Mouse (Mus musculus): ENCODE results near the gene Gsg1l. TPM values are rescaled to one million over a fixed set of nuclear protein-coding genes. Genes with fewer than 3 reads are reported as not detected.

Gene Gsg1l
- total RNA-seq (2015; ENCODE audit: low replicate concordance) = not detected in 2 replicates
- total RNA-seq (2017; ENCODE audit: low replicate concordance) = not detected in 2 replicates

DNA sequence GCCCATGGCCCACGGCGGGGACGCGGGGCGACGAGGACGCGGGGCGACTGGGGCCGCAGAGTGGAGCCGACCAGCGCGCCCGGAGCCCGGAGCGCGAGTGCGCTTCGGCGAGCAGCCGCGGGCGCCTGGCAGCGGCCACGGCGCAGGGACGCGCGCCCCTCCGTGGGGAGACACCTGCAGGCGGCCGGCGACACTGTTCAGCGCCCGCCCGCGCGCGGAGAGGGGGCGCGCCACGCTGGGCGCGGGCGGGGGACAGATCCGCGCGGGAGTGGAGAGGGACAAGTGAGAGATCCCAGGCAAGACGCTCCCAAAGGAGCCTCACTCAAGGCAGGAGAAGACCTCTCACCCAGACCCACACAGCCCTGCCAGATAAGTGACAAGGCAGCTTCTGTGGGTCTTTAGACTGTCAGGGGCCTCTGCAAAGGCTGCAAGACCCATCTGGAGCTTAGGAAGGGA is at the start of gene Gsg1l:
Gene Gsg1l, minus strand, starts transcription at position 126 of the 456 bp plus-strand sequence.
- ATAC-seq (replicated peaks; ENCODE audit: low FRiP score, poor library complexity, severe bottlenecking) = no peak

DNA sequence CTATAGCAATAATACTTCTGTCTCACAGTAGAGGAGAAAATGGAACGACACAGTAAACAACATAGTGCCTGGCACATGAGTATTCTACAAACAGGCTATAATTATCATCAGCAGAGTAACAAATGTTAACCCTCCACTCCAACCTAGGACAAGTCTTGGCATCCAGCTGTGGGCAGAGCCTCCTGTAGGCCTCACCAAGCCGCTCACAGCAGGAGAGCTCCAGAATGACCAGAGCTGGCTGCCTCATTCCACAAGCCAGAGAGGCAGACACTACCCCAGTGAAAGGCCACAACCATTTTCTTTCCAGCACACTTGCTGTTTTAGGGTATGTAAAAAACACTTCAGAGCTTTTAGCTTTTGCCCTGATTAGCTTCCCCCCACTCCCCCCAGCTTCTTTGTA is 45.5 kb upstream of the Gsg1l start:
- ATAC-seq (replicated peaks; ENCODE audit: low FRiP score, poor library complexity, severe bottlenecking) = no peak

DNA sequence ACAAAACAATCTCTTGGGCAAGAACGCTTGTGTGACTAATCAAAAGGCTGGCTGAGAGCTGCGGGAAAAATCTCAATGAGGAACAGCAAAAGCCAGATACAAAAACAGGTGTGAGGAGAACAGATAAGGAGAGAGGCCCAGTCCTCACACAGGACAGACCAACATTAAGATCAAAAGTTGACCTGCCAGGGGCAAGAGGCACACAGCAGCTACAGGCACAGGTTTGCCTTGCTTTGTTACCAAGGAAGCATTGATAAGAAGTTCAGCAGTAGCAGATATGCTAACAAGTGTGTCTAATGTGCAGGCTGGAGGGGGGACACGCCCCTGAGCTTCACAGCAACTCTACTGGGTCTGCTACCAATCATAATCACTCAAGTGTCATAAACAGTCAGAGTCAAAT is 44.3 kb upstream of the Gsg1l start:
- ATAC-seq (replicated peaks; ENCODE audit: low FRiP score, poor library complexity, severe bottlenecking) = no peak

DNA sequence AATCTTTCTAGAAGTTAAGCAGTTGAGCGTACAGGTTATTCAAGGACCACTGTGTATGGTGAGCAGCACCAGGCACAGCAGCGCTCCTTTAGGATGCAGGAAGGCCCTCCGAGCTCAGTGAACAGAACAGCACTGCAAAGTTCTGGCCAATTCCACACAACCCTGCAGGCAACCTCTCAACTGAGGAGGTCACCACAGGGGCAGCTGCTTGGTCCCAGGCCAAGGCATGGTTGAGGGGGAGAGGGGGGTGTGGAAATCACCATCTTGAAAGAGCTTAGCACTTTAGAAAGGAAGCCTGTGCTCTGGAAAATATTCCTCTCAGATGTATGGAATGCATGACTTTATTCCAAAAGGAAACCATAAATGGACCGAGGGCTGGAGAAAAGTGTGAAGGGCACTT is 39.3 kb upstream of the Gsg1l start:
- ATAC-seq (replicated peaks; ENCODE audit: low FRiP score, poor library complexity, severe bottlenecking) = no peak

DNA sequence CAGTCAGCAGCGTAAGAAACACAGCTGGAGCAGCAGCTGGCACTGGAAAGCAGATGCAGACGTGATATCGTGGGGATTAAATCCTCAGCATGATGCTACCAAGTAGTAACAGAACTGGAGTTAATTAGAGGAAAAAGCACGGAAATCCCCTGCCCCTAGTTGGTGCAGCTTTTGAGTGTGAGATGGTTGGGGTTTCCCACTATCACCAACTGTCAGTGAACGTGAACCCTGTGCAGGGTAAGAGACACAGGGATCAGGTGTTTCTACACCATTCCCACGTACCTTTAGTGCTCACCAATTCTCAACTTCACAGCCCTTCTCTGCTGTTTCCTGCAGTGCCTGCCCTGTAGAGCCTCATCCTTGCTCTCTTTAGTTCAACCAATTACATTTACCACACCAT is 37.6 kb upstream of the Gsg1l start:
- no peak for ATAC-seq (replicated peaks; ENCODE audit: low FRiP score, poor library complexity, severe bottlenecking)

DNA sequence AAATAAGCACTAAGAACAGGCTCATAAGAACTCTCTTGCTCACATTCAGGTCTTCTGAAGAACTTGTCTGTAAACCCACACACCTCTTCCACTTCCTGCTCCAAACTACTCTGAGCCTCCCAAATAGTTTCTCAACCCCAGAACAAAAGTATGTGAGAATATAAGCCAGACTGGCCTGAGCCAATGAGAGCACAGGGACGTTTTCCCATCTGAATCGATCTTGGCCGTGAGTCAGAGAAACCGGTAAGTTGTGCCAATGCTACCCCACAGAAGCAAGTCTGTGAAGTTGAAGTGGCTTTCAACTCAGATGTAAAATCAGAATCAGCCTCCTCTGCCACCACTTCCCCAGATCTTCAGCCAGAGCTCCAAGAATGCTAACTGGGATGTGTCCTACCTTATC is 31.1 kb upstream of the Gsg1l start:
- no peak for ATAC-seq (replicated peaks; ENCODE audit: low FRiP score, poor library complexity, severe bottlenecking)

DNA sequence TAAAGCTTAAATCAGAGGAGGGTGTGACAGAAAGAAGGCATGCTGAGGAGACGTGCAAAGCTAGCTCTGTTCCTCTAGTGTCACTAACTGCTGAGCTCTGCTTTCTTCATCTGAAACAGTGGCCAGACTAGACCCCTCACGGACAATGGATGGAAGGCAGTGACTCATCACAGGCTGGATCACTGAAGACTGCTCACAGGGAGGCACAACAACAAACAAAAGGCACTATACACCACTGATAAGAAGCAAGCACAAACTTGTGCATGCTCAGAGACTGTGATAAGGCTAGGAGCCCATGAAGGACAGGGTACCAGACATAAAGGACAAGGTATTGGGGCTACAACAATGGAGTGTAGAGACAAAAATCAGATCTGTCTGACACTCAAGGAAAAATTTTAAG is 29.0 kb upstream of the Gsg1l start:
- no peak for ATAC-seq (replicated peaks; ENCODE audit: low FRiP score, poor library complexity, severe bottlenecking)

DNA sequence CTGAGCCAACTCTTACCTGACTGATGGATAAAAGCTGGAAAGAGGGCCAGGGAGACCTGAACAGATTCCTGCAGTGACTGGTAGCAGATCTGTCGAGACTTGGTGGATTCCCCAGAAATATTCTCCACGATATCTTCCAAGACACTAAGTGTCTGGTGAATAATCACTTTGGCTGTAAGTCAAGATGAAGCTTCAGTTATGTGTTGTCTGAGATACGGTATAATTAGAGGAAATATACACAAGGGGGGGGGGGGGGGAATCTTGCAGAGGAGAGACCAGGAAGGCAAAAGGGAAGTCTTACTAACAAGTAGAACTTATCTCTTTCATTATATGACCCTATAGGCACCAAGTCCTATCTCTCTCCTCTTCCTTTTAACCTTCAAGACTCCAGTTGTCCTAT is 27.7 kb upstream of the Gsg1l start:
- no peak for ATAC-seq (replicated peaks; ENCODE audit: low FRiP score, poor library complexity, severe bottlenecking)

DNA sequence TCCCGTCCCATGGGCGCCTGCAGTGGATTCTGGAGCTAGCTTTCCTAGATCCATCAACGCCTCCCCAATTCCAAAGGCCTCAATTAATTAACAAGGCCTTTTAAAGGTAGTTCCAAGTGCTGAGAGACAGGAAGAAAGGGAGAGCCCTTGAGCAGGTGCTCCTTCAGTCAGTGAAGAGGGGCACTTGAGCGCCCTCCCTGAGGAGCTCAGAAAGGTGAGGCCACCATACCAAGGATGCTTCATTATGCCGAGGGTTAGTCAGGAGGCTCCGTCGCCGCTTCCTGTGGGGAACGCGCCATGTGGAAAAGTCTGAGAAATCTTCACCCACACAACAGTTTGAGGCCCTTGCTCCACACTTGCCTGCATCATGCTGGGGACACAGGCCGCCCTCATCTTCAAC is 18.2 kb upstream of the Gsg1l start:
- no peak for ATAC-seq (replicated peaks; ENCODE audit: low FRiP score, poor library complexity, severe bottlenecking)

DNA sequence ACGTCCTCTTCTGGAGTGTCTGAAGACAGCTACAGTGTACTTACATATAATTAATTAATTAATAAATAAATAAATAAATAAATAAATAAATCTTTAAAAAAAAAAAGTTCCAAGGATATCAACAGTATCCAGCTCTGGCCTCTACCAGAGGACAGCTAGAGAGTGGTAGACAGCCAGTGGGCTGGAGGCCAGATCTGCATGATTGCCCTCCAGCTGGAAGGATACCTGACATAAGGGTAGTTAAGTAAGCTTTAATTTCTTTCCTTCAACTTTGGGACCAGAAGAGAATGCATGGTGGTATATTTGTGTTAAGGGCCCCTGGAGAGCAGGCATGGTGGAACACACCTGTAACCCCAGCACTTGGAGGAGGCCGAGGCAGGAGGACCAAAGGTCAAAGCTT is 17.6 kb upstream of the Gsg1l start:
- no peak for ATAC-seq (replicated peaks; ENCODE audit: low FRiP score, poor library complexity, severe bottlenecking)

DNA sequence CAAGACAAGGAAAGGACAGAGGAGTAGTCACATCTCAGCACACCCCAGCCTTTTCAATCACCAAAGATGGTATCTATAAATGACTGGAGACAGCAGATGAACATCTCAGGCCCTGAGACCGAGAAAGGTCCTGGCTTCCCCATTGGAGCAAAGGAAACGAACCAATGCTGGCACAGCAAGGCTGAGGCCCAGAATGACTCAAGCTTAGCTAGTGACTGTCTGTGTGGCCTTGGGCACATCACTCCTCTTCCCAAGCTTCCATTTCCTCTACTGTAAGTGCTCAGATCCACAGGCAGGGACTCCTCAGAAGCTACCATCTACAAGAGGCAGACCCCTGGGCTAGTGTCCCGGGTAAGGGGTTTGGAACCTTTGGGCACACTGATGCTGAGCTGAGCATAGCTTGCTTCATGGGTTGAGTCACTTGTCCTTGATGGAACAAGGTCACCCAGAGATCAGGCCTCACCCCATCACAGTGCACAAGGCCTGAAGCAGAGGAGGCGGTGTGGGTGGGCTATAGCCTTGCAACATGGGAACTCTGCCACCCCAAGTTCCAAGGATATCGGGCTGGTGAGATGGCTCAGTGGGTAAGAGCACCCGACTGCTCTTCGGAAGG is 17.1 kb upstream of the Gsg1l start:
- no peak for ATAC-seq (replicated peaks; ENCODE audit: low FRiP score, poor library complexity, severe bottlenecking)

DNA sequence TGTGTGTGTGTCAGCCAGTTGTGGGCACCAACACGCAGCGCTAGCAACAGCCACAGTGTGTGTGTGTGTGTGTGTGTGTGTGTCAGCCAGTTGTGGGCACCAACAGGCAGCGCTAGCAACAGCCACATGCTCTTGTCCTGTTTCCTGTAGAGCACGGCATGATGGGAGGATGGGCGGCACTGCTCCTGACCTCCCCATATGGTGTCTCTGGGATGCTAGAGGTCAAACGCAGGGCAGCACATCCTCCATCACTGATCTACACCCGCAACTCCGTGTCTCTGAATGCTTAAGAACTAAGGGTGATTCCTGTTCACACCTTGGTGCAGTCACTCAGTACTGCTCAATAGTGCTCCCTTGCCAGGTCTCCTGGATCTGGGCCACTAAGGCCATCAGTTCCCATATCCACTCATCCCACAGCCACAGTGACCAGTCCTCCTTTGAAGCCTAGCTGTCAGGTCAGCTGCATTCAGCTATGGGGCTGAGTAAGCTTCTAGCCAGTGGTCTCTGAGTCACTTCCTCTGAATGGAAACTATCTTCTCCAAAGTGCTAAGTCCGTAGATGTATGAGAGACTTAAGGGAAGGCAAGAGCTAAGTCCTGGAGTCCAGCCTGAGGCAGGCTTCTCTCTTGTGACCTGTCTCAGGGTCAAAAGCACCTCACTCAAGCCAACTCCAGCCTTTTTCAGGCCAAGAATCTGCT is 15.2 kb upstream of the Gsg1l start:
- no peak for ATAC-seq (replicated peaks; ENCODE audit: low FRiP score, poor library complexity, severe bottlenecking)

DNA sequence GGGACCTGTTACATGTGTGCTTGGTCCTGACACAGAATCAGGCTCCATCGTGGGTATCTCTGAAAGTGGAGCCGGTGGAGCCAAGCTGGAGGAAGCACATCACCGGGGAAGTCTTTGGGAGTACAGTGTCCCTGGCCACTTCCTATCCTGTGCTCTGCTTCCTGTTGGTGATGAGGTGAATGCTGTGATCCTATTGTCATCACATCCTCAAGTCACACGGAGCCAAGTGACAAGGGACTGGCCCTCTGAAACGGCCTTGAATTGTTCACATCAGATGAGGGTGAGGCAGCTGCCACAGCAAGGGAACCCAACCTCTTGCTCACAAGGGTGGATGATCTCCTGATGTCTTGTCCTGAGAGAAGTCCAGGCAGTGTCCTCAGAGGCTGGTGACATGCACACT is 14.4 kb upstream of the Gsg1l start:
- ATAC-seq (replicated peaks; ENCODE audit: low FRiP score, poor library complexity, severe bottlenecking) = no peak

DNA sequence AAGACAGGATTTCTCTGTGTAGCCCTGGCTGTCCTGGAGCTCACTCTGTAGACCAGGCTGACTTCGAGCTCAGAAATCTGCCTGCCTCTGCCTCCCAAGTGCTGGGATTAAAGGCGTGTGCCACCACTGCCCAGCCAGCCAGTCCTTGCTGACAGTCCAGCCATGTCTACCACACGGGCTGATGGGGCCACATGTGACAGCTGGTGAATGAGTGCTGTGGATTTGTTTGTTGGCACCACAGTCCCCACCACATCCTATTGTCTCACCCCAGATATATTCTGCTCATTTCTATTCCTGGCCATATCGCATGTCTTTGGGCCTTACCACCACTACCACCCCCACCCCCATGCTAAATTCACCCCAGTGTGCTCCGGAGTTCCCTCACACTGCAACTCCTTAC is 12.5 kb upstream of the Gsg1l start:
- ATAC-seq (replicated peaks; ENCODE audit: low FRiP score, poor library complexity, severe bottlenecking) = no peak

DNA sequence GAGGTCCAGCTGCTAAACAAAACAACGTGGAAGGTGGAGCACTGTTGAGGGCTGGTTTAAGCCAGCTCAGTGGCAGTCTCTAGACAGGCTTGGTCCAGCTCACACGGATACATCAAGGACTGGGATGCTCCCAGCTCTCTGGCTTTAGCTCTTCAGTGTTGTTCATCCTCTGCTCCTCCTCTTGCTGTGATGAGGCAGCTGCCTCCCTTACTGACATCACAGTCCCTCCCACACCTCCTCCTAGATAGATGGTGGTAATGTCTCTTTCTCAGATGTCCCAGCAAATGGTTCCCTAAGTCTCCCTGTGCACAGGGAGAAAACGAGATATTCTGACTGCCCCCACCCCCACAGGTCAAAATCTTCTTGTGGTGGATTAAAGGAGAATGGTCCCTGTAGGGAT is 11.0 kb upstream of the Gsg1l start:
- ATAC-seq (replicated peaks; ENCODE audit: low FRiP score, poor library complexity, severe bottlenecking) = no peak

DNA sequence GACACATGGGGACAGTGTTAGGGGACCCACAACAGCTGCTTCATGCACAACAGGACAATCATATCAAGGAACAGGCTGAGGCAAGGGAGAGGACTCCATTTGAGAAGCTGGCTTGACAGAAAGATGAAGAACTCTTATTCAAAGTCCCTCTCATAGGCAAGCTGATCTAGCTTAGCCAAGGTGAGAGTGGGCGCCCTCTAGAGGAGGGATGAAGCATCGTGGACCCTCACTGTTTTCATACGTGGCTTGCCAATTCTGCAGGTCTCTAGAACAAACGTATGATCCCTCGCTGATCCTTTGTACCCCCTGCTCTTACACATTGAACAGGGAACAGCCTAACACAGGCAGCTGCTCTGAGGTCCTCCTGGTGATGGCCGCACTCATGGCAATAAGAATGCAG is 7.6 kb upstream of the Gsg1l start:
- ATAC-seq (replicated peaks; ENCODE audit: low FRiP score, poor library complexity, severe bottlenecking) = 0 out of 2 replicates have a peak, but pooled peaks have one; percentile 47

DNA sequence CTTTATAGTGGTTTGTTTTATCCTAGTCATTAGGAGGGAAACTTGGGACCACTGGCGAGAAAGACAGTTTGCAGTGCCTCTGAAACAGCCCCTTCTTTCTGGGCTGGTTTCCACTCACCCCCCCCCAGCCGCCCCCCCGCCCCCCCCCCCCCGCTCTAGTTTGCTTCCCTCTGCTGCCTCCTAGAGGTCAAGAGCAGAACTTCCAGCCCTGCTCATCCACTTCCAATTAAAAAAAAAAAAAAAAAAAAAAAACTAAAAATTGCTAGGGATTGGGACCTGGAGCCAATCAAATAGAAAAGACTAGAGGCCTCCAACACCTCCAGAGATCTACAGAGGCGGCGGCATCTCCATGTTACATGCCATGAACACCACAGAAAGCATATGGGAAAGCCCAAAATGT is 5.9 kb upstream of the Gsg1l start:
- ATAC-seq (replicated peaks; ENCODE audit: low FRiP score, poor library complexity, severe bottlenecking) = no peak

DNA sequence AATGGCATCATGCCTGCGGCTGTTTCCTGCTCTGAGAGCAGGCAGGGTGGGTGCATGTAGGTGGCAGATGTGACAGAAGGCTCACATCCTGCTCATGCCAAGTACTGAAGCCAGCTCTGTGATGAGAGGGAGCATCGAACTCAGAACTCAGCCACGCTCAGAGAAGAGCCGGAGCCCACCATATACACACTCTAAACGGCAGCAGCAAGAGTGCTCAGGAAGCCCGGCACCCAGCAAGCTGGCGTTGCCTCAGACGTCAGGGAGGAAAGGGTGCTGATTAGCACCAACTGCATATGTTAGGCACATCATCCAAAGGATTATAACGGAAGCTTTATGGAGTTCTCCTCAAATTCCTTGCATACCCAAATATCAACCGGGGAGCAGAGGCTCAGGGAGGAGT is 5.4 kb upstream of the Gsg1l start:
- no peak for ATAC-seq (replicated peaks; ENCODE audit: low FRiP score, poor library complexity, severe bottlenecking)

DNA sequence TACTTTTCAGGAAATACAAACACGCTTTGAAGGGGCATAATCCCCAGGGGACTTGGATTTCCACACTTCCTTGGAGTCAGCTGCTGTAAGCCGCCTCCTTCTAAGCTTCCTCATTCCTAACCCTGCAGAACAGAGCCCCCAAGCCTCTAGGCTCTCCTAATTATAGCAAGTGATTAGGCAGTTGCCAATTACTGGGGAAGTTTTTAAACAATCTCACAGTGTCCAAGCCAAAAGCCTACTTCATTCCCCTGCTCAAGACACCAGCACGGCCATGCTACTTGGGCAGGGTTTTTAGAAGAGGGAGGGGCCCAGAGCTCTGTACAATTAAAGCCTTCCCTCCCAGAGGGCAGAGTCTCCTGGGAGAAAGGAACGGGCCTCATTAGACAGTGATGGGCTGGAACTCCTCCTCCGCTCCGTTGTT is 4.1 kb upstream of the Gsg1l start:
- no peak for ATAC-seq (replicated peaks; ENCODE audit: low FRiP score, poor library complexity, severe bottlenecking)

DNA sequence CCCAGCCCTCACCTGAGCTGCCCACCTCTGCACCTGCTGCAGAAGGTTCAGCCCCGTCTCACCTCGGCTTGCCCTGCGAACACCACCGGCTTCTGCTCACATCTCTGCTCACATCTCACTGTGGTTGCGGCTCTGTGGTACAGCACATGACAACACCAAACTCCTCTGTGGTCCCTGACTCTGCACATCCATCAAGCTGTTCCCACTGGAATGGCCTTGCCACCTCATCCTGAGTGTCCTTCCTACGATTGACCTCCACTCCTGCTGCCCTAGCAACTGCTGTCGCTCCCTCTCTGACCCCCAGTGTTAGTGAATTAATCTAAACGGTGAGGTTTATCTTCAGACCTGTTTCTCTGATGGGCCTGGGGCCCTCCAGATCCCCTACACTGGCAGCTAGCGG is 2.9 kb upstream of the Gsg1l start:
- no peak for ATAC-seq (replicated peaks; ENCODE audit: low FRiP score, poor library complexity, severe bottlenecking)

DNA sequence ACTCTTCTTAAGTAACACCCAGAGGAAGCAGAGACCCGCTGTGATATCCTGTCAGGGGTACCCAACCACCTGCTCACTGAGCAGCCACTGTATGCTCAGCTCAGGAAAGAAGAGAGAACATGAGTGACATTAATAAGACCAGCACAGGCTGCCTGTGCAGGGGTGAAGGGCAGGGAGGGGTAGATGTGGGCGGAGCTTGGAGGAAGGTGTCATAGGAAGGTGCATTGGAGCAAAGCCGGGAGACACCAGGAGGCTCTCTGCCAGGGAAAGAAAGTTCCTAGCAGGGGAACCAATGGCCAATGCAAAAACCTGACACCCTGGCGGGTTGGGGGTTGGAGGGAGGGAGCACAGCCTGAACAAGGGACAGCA is 1.8 kb upstream of the Gsg1l start:
- no peak for ATAC-seq (replicated peaks; ENCODE audit: low FRiP score, poor library complexity, severe bottlenecking)

All from erythroid progenitor cell, adult 5-6 weeks (primary cell).